Mouse (Mus musculus) ES-E14 (cell line): ENCODE results near the gene Fam53a. TPM values are rescaled to one million over a fixed set of nuclear protein-coding genes. Genes with fewer than 3 reads are reported as not detected.

Experiments used
- DNase-seq: peaks from one replicate; pipeline ENCODE4 v3.0.0-alpha.2; 2013; ENCODE audit warnings: low read depth, low spot score
- H3K27ac ChIP-seq: 2 replicates; pipeline ENCODE4 v1.5.1; 2012; ENCODE audit warnings: low read depth, mild to moderate bottlenecking, low read length, moderate library complexity, mixed read lengths; ENCODE audit not compliant: poor library complexity, insufficient read depth, severe bottlenecking
- H3K36me3 ChIP-seq: 2 replicates; pipeline ENCODE4 v1.6.1; 2012; ENCODE audit warnings: mild to moderate bottlenecking, low read length, moderate library complexity, mixed read lengths; ENCODE audit not compliant: control insufficient read depth, poor library complexity, insufficient read depth, severe bottlenecking
- H3K4me1 ChIP-seq, 2 experiments: fragments of 150-350 bp in 1 of 2; sonication (generic) in 1 of 2; 2 replicates each; pipeline ENCODE4 v1.6.1; 2012; ENCODE audit warnings: low read length in 2 of 2, mild to moderate bottlenecking in 1 of 2, mixed read lengths in 1 of 2; ENCODE audit not compliant: control insufficient read depth in 2 of 2, insufficient read depth in 2 of 2, poor library complexity in 1 of 2
- H3K4me3 ChIP-seq, 2 experiments: fragments of 150-350 bp in 1 of 2; sonication (generic) in 1 of 2; 2 replicates each; pipeline ENCODE4 v1.5.1; 2012; ENCODE audit warnings: low read length in 2 of 2, low read depth in 1 of 2, mild to moderate bottlenecking in 1 of 2, mixed read lengths in 1 of 2; ENCODE audit not compliant: insufficient read depth in 1 of 2, poor library complexity in 1 of 2, severe bottlenecking in 1 of 2
- H3K9ac ChIP-seq: 2 replicates; pipeline ENCODE4 v1.6.1; 2012; ENCODE audit warnings: low read depth, mild to moderate bottlenecking, low read length, mixed read lengths; ENCODE audit not compliant: poor library complexity, insufficient read depth, severe bottlenecking
- H3K9me3 ChIP-seq: fragments of 150-350 bp; sonication (generic); 2 replicates; pipeline ENCODE4 v1.6.1; 2012; ENCODE audit warnings: low read depth, mild to moderate bottlenecking, low read length; ENCODE audit not compliant: control insufficient read depth, insufficient read depth
- CHD2 ChIP-seq: IDR thresholded peaks from 2 replicates; pipeline ENCODE4 v1.6.1; 2014; ENCODE audit warnings: mild to moderate bottlenecking, low read depth, low read length, inconsistent platforms
- HCFC1 ChIP-seq: IDR thresholded peaks from 2 replicates; pipeline ENCODE4 v1.6.1; 2012; ENCODE audit warnings: low read length, inconsistent platforms, borderline replicate concordance; ENCODE audit not compliant: insufficient read depth
- MAFK ChIP-seq: IDR thresholded peaks from 2 replicates; pipeline ENCODE4 v1.6.1; 2014; ENCODE audit warnings: mild to moderate bottlenecking, low read depth, low read length, inconsistent platforms; ENCODE audit not compliant: insufficient read depth
- ZC3H11A ChIP-seq: IDR thresholded peaks from 2 replicates; pipeline ENCODE4 v1.6.1; 2012; ENCODE audit warnings: low read depth, mild to moderate bottlenecking, inconsistent platforms, low read length, borderline replicate concordance
- ZNF384 ChIP-seq: IDR thresholded peaks from 2 replicates; pipeline ENCODE4 v1.6.1; 2012; ENCODE audit warnings: low read depth, low read length, inconsistent platforms
- in situ Hi-C, 2 experiments: fragments of 600-800 bp; cut with MboI; formaldehyde crosslinking; loops; one replicate each; pipeline ENCODE4 v1.15.1; 2025; ENCODE audit warnings: low sequenced_read_pairs in 2 of 2, inconsistent platforms in 1 of 2; ENCODE audit not compliant: unreplicated experiment in 2 of 2
- total RNA-seq: library from RNA; depleted of rRNA; stranded (reverse); fragments of 300-350 nt; gene quantifications from 2 replicates; pipeline ENCODE4 v1.2.3, GENCODE M21; 2012; rRNA removed

Fam53a gene
- total RNA-seq, result 21.4 and 22.4 TPM in 2 replicates

DNA sequence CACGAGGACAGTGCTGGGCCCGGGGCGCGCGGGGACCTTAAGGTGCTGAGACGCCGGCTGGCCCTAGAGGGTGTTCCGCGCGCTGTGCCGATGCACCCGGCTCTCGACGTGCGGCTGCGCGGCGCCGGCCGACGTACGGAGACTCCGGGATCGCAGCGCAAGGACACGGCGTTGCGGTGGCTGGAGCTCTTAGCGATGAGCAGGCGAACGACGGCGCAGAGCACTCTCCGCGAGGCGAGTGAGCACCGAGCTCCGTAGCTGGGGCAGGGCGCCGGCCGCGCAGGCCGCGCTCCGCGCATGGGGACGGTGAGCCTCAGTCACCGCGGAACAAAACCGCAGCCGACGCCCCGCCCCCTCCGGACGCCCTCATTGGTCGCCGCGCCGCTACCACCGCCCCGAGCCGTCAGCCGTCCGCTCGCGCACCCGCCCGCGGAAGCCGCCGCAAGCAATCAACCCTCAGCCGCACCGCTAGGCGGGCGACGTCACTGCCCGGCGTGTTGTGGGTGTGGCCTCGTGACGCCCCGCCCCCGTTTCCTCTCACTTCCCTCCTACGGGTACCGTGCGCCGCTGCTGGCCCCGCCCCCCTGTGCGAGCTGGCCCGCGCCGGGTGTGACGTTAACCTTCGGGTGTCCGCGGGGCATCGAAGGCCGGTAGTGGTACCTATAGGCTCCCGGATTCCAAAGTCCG, at the start of gene Fam53a, which contains the start of gene Gm9903:
Fam53a (minus strand) TSS at position 335 of the 687 bp plus-strand sequence.
Gm9903 (plus strand) TSS at position 625 of the 687 bp plus-strand sequence.
- peak within 1 kb of the TSS; percentile 91 for H3K9ac ChIP-seq
- H3K9me3 ChIP-seq, result no peaks in the 10 kb centered on the region
- in situ Hi-C loops, result no loop called here
- peak within 1 kb of the TSS; percentile 51 for H3K27ac ChIP-seq
- peak within 1 kb of the TSS; percentile 89 to 92 for H3K4me3 ChIP-seq
- DNase-seq, result peak; percentile 93
- H3K36me3 ChIP-seq, result no peaks in the 10 kb centered on the region
- peak; percentile 52; the same call in 1 of the 2 replicates for TF ChIP-seq HCFC1
- no peak for TF ChIP-seq ZC3H11A
- peaks cover 2 to 5% of the 10 kb centered on the region in 2 experiments; a peak in 3 of 4 replicates for H3K4me1 ChIP-seq

GRCm38 (mm10) chr5:33678244-33678643, 48.8 kb upstream of the Fam53a start:
- Histone ChIP-seq H3K4me3 (no peak overlapping the region), H3K27ac (no peak overlapping the region), H3K9me3 (no peaks in the 10 kb centered on the region), H3K9ac (no peak overlapping the region), H3K4me1 (peaks cover 2 to 5% of the 10 kb centered on the region in 2 experiments; a peak in 3 of 4 replicates), H3K36me3 (peaks cover 4% of the 10 kb centered on the region; the same call in 1 of the 2 replicates)
- TF ChIP-seq ZC3H11A (no peak), CHD2 (no peak), MAFK (no peak), ZNF384 (no peak), HCFC1 (no peak)
- in situ Hi-C loops, result no loop called here
- no peak for DNase-seq

DNA sequence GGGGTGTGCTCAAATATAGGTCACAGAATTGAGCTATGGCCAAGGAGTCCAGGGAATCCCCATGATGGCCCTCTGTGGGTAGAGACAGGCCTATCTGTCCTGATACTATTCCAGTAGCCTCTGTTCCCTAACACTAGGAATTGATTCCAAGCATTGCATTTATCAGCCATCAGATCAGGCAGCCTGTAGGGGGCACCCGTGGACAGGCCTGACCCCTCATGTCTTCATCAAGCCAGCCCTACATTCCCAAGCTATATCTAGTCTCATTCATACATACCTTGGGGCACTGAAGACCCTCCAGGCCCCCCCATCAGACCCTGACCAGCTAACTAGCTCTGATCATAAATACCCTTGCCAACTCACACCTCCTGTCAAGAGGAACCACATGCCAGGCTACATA, 46.5 kb upstream of the Fam53a start:
- TF ChIP-seq ZNF384 (no peak), MAFK (no peak), HCFC1 (no peak), ZC3H11A (no peak), CHD2 (no peak)
- Histone ChIP-seq H3K27ac (no peak overlapping the region), H3K4me1 (peaks cover 0 to under 1% of the 10 kb centered on the region in 2 experiments; a peak in 1 of 4 replicates), H3K9me3 (no peaks in the 10 kb centered on the region), H3K36me3 (peaks cover 12% of the 10 kb centered on the region), H3K4me3 (no peak overlapping the region), H3K9ac (no peak overlapping the region)
- in situ Hi-C loops, result no loop called here
- DNase-seq, result peak; percentile 47

DNA sequence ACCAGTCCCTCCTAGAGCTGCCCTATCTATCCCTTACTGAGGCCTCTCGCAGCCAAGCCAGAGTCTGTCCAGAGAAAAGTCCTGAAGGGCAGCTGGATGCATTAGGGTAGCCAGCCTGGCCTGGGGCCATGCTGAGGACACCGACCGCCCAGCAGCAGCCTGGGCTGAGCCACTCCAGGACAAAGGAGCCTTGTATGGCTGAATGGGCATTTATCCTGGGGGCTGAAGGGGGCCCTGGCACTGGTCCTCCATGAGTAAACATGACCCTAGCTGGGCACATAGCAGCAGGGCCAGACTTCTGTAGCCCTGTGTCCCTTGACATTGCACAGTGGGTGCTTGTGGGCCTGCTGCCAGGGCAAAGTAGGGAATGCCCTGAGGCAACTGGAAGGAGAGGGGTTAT, 45.0 kb upstream of the Fam53a start:
- H3K36me3 ChIP-seq, result peaks cover 22% of the 10 kb centered on the region
- H3K27ac ChIP-seq, result no peak overlapping the region
- no peak overlapping the region for H3K9ac ChIP-seq
- no peak for TF ChIP-seq ZNF384
- no peak for TF ChIP-seq HCFC1
- no peak for TF ChIP-seq ZC3H11A
- no peak for TF ChIP-seq CHD2
- TF ChIP-seq MAFK, result no peak
- H3K4me1 ChIP-seq, result no peaks in the 10 kb centered on the region
- H3K4me3 ChIP-seq, result no peak overlapping the region
- in situ Hi-C loops, result no loop called here
- no peak for DNase-seq
- H3K9me3 ChIP-seq, result no peaks in the 10 kb centered on the region

GRCm38 (mm10) chr5:33671659-33672058, 42.2 kb upstream of the Fam53a start:
- TF ChIP-seq MAFK (no peak), HCFC1 (no peak), ZC3H11A (no peak), CHD2 (no peak), ZNF384 (no peak)
- peaks cover 46% of the 10 kb centered on the region for H3K36me3 ChIP-seq
- H3K9ac ChIP-seq, result no peak overlapping the region
- no peak overlapping the region for H3K27ac ChIP-seq
- no peaks in the 10 kb centered on the region for H3K9me3 ChIP-seq
- DNase-seq, result no peak
- H3K4me1 ChIP-seq, result no peaks in the 10 kb centered on the region; a peak in 1 of 4 replicates
- no peak overlapping the region for H3K4me3 ChIP-seq
- in situ Hi-C loops, result no loop called here
